Mouse (Mus musculus) cerebellum, adult 2 months (tissue): ENCODE measurements at regions not wholly inside any gene's neighbourhood (a gene's known extent, or its start where the extent isn't known, plus 50 kb on each side); places are given as distances from the start of the nearest gene placed in this dataset.

Experiments
- CTCF ChIP-seq: fragments of 200-500 bp; IDR thresholded peaks from 2 replicates; pipeline ENCODE4 v1.5.1; 2011; ENCODE audit warnings: low read depth, mild to moderate bottlenecking, control low read depth, low read length, moderate library complexity, borderline replicate concordance; ENCODE audit not compliant: insufficient read depth
- POLR2A ChIP-seq: fragments of 200-500 bp; IDR thresholded peaks from 2 replicates; pipeline ENCODE4 v1.6.1; 2011; ENCODE audit warnings: low read length, control low read depth, borderline replicate concordance; ENCODE audit not compliant: insufficient read depth

- TF ChIP-seq CTCF: no peak
- no peak for TF ChIP-seq POLR2A
Observed at GRCm38 (mm10) chr4:81963112-81963511, 520.5 kb upstream of the Mpdz start.
